ENCODE assay signal across 32 mouse cellular contexts in genomic region chr10:89771894-89772293, GRCm38 (mm10). TPM values are rescaled to one million over a fixed set of nuclear protein-coding genes. Genes with fewer than 3 reads are reported as not detected.
DNase-seq lines count a peak whose midpoint lies in the region; ATAC-seq lines count a peak whose summit lies in the region.
"Had no signal": no experiment of that assay in that cellular context is flagged by ENCODE, and none has a peak within 500 bp of the region (broad histone marks: within the 10 kb centered on the region; RNA-seq: fewer than 3 reads in every experiment).

No protein-coding gene starts in this region.

- no peak overlapping the region for H3K27ac ChIP-seq in heart, embryonic 10.5 days
- H3K27ac ChIP-seq: forebrain, embryonic 13.5 days; heart, adult 2 months; heart, embryonic 13.5 days; hindbrain, embryonic 10.5 days; hindbrain, embryonic 15.5 days; kidney, embryonic 15.5 days; layer of hippocampus, adult 2 months; left cerebral cortex, adult 2 months; liver, embryonic 13.5 days; midbrain, embryonic 10.5 days; midbrain, embryonic 15.5 days; stomach, postnatal 0 days had no signal

- WGBS in heart, embryonic 10.5 days, result 65% methylated on average over 2 of the region's 2 CpGs

- H3K9me3 ChIP-seq in heart, embryonic 10.5 days, result no peaks in the 10 kb centered on the region
- H3K9me3 ChIP-seq: forebrain, embryonic 13.5 days; heart, embryonic 13.5 days; hindbrain, embryonic 10.5 days; hindbrain, embryonic 15.5 days; kidney, embryonic 15.5 days; liver, embryonic 13.5 days; midbrain, embryonic 10.5 days; midbrain, embryonic 15.5 days had no signal

- peak; percentile 61 for DNase-seq in heart, adult 11 months
- no peak for DNase-seq in heart, embryonic 10.5 days (ENCODE audit: low spot score)
- DNase-seq in lung, postnatal 25 days (ENCODE audit: low spot score), result peak; percentile 37
- no peak for DNase-seq in lung, postnatal 10 days
- DNase-seq in urinary bladder, postnatal 25 days (ENCODE audit: low spot score), result no peak
- no peak for DNase-seq in left cerebral cortex, adult 9 months (ENCODE audit: low spot score in 2 of 2)
- DNase-seq: adrenal gland, postnatal 14 days; cerebellum, adult 18-20 months; cerebellum, postnatal 10 days; gastrocnemius, postnatal 14 days; heart, adult 2 months; heart, postnatal 10 days; kidney, adult 18-20 months; kidney, postnatal 36 days; left cerebral cortex, postnatal 4 days; liver, embryonic 13.5 days; lung, adult 2 months; right cerebral cortex, postnatal 25 days; spleen, adult 18-20 months; thymus, adult 18-20 months; thymus, postnatal 25 days had no signal

- peaks cover 4% of the 10 kb centered on the region; the same call in 1 of the 2 replicates for H3K36me3 ChIP-seq in heart, embryonic 10.5 days
- H3K36me3 ChIP-seq: midbrain, embryonic 15.5 days had no signal

- ATAC-seq in hematopoietic stem cell, adult 5-6 weeks (replicated peaks in 1 of 2; ENCODE audit: insufficient read depth in 1 of 2, low FRiP score in 2 of 2, low TSS enrichment in 1 of 2, low read depth in 1 of 2, poor library complexity in 2 of 2, severe bottlenecking in 2 of 2), result peak; percentile 29 to 42; a peak in 2 of 4 replicates
- ATAC-seq: forebrain, embryonic 13.5 days; midbrain, embryonic 15.5 days had no signal

- H3K27me3 ChIP-seq in heart, embryonic 10.5 days (ENCODE audit: insufficient read depth, poor library complexity, severe bottlenecking), result no peaks in the 10 kb centered on the region
- H3K27me3 ChIP-seq: forebrain, embryonic 13.5 days; heart, embryonic 13.5 days; hindbrain, embryonic 15.5 days; kidney, embryonic 15.5 days; liver, embryonic 13.5 days; midbrain, embryonic 15.5 days had no signal

- H3K4me1 ChIP-seq in heart, embryonic 10.5 days, result peaks cover 13% of the 10 kb centered on the region; the same call in 1 of the 2 replicates
- H3K4me1 ChIP-seq: forebrain, embryonic 13.5 days; hindbrain, embryonic 15.5 days; midbrain, embryonic 10.5 days; midbrain, embryonic 15.5 days had no signal

- no peak overlapping the region for H3K4me3 ChIP-seq in heart, embryonic 10.5 days
- H3K4me3 ChIP-seq: forebrain, embryonic 13.5 days; heart, adult 2 months; heart, embryonic 13.5 days; hindbrain, embryonic 10.5 days; hindbrain, embryonic 15.5 days; kidney, embryonic 15.5 days; layer of hippocampus, adult 2 months; left cerebral cortex, adult 2 months; liver, embryonic 13.5 days; midbrain, embryonic 10.5 days; midbrain, embryonic 15.5 days had no signal

RNA-seq across cellular contexts. Expression of gene Uhrf1bp1l, which starts 27.1 kb away (rescaled TPM):
- 23.8 and 26.4 TPM in 2 replicates for polyA plus RNA-seq in heart, embryonic 10.5 days (2016; fragmentation: Nextera tagmentation; extraction: Ambion mirVana)
- total RNA-seq in hematopoietic stem cell, adult 5-6 weeks (2017), result 25.9 and 27.4 TPM in 2 replicates

RNA-seq across cellular contexts. Expression of gene Actr6, which starts 39.8 kb away (rescaled TPM):
- 25.6 and 28.0 TPM in 2 replicates for polyA plus RNA-seq in heart, embryonic 10.5 days (2016; fragmentation: Nextera tagmentation; extraction: Ambion mirVana)
- total RNA-seq in hematopoietic stem cell, adult 5-6 weeks (2017), result 16.1 and 21.8 TPM in 2 replicates

Comparison
In these comparisons a context has a peak if more than half of its experiments do, and no peak if none do; other contexts are left out.
1. DNase-seq: peak in heart, adult 11 months (single experiment) and lung, postnatal 25 days (single experiment); none in heart, embryonic 10.5 days (single experiment), lung, postnatal 10 days (single experiment), urinary bladder, postnatal 25 days (single experiment) and left cerebral cortex, adult 9 months (0 of 2).